Comparison of ENCODE assay signal across 8 mouse cellular contexts in genomic region chr2:29846061-29846853, GRCm38 (mm10). TPM values are rescaled to one million over a fixed set of nuclear protein-coding genes. Genes with fewer than 3 reads are reported as not detected.
DNase-seq lines count a peak whose midpoint lies in the region; ATAC-seq and TF ChIP-seq lines count a peak whose summit lies in the region.

No protein-coding gene starts in this region.

- H3K27me3 ChIP-seq in embryonic facial prominence, embryonic 13.5 days, result peaks cover 76% of the 10 kb centered on the region
- peaks cover 8% of the 10 kb centered on the region; the same call in 1 of the 2 replicates for H3K27me3 ChIP-seq in neural tube, embryonic 13.5 days

- peaks cover 35% of the 10 kb centered on the region for H3K36me3 ChIP-seq in embryonic facial prominence, embryonic 13.5 days
- H3K36me3 ChIP-seq in neural tube, embryonic 13.5 days, result peaks cover 18% of the 10 kb centered on the region; the same call in 1 of the 2 replicates

- peak overlapping the region; percentile 59 for H3K9ac ChIP-seq in embryonic facial prominence, embryonic 13.5 days
- peak overlapping the region; percentile 96 for H3K9ac ChIP-seq in neural tube, embryonic 13.5 days

- H3K4me3 ChIP-seq in left cerebral cortex, adult 2 months, result peak overlapping the region; percentile 34
- H3K4me3 ChIP-seq in embryonic facial prominence, embryonic 13.5 days, result peak overlapping the region; percentile 36
- H3K4me3 ChIP-seq in neural tube, embryonic 13.5 days, result peak overlapping the region; percentile 79

- H3K27ac ChIP-seq in left cerebral cortex, adult 2 months, result peak overlapping the region; percentile 75
- H3K27ac ChIP-seq in embryonic facial prominence, embryonic 13.5 days, result no peak overlapping the region
- H3K27ac ChIP-seq in neural tube, embryonic 13.5 days (replicated peaks), result peak overlapping the region; percentile 95

- intact Hi-C loops in left cerebral cortex, adult 2 months (cut with DNase I), result no loop called here

- peak overlapping the region; percentile 51 for H3K4me2 ChIP-seq in embryonic facial prominence, embryonic 13.5 days
- peak overlapping the region; percentile 63 for H3K4me2 ChIP-seq in neural tube, embryonic 13.5 days

- H3K9me3 ChIP-seq in embryonic facial prominence, embryonic 13.5 days, result no peaks in the 10 kb centered on the region
- H3K9me3 ChIP-seq in neural tube, embryonic 13.5 days, result no peaks in the 10 kb centered on the region

- 6% methylated on average over 46 of the region's 47 CpGs for WGBS in embryonic facial prominence, embryonic 13.5 days
- WGBS in neural tube, embryonic 13.5 days, result 5% methylated on average over 47 of the region's 47 CpGs

- ATAC-seq in embryonic facial prominence, embryonic 13.5 days (ENCODE audit: insufficient number of reproducible peaks, insufficient read depth, low FRiP score, low TSS enrichment, low read depth), result no peak
- ATAC-seq in neural tube, embryonic 13.5 days (ENCODE audit: low read depth), result peak; percentile 59

- TF ChIP-seq CTCF in left cerebral cortex, adult 2 months (IDR thresholded peaks at IDR 0.05), result no peak

- H3K4me1 ChIP-seq in embryonic facial prominence, embryonic 13.5 days, result peaks cover 21% of the 10 kb centered on the region
- peaks cover 87% of the 10 kb centered on the region for H3K4me1 ChIP-seq in neural tube, embryonic 13.5 days (replicated peaks)

- peak in 1 of 2 experiments; percentile 37 for DNase-seq in left cerebral cortex, adult 2 months (ENCODE audit: extremely low spot score in 1 of 2, low spot score in 2 of 2)
- no peak for DNase-seq in left cerebral cortex, adult 11 months (ENCODE audit: low spot score)
- DNase-seq in kidney, postnatal 14 days, result peak; percentile 28
- no peak for DNase-seq in frontal cortex, adult 2 months (ENCODE audit: extremely low spot score in 1 of 2, low spot score in 1 of 2)
- no peak for DNase-seq in lung, postnatal 14 days
- no peak for DNase-seq in urinary bladder, postnatal 36 days (ENCODE audit: low spot score in 2 of 2)

RNA-seq across cellular contexts. Expression of gene Cercam, which starts 22.7 kb away (rescaled TPM):
- 1 to 10 TPM; 5.9 to 8.6 TPM for total RNA-seq in left cerebral cortex, adult 2 months (2021)
- 29.6 and 29.7 TPM in 2 replicates for polyA plus RNA-seq in embryonic facial prominence, embryonic 13.5 days (2015; fragmentation: Nextera tagmentation; extraction: Ambion mirVana)
- polyA plus RNA-seq in neural tube, embryonic 13.5 days (2015; fragmentation: Nextera tagmentation; extraction: Ambion mirVana), result 24.8 and 25.5 TPM in 2 replicates
- 15.9 and 16.2 TPM in 2 replicates for polyA plus RNA-seq in frontal cortex, adult 2 months (2012; rRNA removed)

RNA-seq across cellular contexts. Expression of gene Urm1, which starts 26.4 kb away (rescaled TPM):
- total RNA-seq in left cerebral cortex, adult 2 months (2021), result 10 to 100 TPM; 48.4 to 50.0 TPM
- polyA plus RNA-seq in embryonic facial prominence, embryonic 13.5 days (2015; fragmentation: Nextera tagmentation; extraction: Ambion mirVana), result 23.4 and 26.3 TPM in 2 replicates
- 19.0 and 22.8 TPM in 2 replicates for polyA plus RNA-seq in neural tube, embryonic 13.5 days (2015; fragmentation: Nextera tagmentation; extraction: Ambion mirVana)
- 56.4 and 68.3 TPM in 2 replicates for polyA plus RNA-seq in frontal cortex, adult 2 months (2012; rRNA removed)

RNA-seq across cellular contexts. Expression of gene Odf2, which starts 42.8 kb away (rescaled TPM):
- total RNA-seq in left cerebral cortex, adult 2 months (2021), result 100 to 1,000 TPM in 1 of 2 experiments, 10 to 100 TPM in 1; 97.9 to 101 TPM
- polyA plus RNA-seq in embryonic facial prominence, embryonic 13.5 days (2015; fragmentation: Nextera tagmentation; extraction: Ambion mirVana), result 79.8 and 85.3 TPM in 2 replicates
- 65.6 and 68.1 TPM in 2 replicates for polyA plus RNA-seq in neural tube, embryonic 13.5 days (2015; fragmentation: Nextera tagmentation; extraction: Ambion mirVana)
- polyA plus RNA-seq in frontal cortex, adult 2 months (2012; rRNA removed), result 177 and 198 TPM in 2 replicates

RNA-seq across cellular contexts. Expression of gene Slc27a4, which starts 43.8 kb away (rescaled TPM):
- total RNA-seq in left cerebral cortex, adult 2 months (2021), result 10 to 100 TPM; 74.7 to 80.7 TPM
- polyA plus RNA-seq in embryonic facial prominence, embryonic 13.5 days (2015; fragmentation: Nextera tagmentation; extraction: Ambion mirVana), result 16.7 and 17.0 TPM in 2 replicates
- 34.6 and 35.5 TPM in 2 replicates for polyA plus RNA-seq in neural tube, embryonic 13.5 days (2015; fragmentation: Nextera tagmentation; extraction: Ambion mirVana)
- polyA plus RNA-seq in frontal cortex, adult 2 months (2012; rRNA removed), result 60.2 and 65.3 TPM in 2 replicates

RNA-seq across cellular contexts. Expression of gene Trub2, which starts 58.0 kb away (rescaled TPM):
- 10 to 100 TPM; 40.9 to 50.4 TPM for total RNA-seq in left cerebral cortex, adult 2 months (2021)
- 43.4 and 49.4 TPM in 2 replicates for polyA plus RNA-seq in embryonic facial prominence, embryonic 13.5 days (2015; fragmentation: Nextera tagmentation; extraction: Ambion mirVana)
- 32.0 and 37.7 TPM in 2 replicates for polyA plus RNA-seq in neural tube, embryonic 13.5 days (2015; fragmentation: Nextera tagmentation; extraction: Ambion mirVana)
- 37.5 and 40.1 TPM in 2 replicates for polyA plus RNA-seq in frontal cortex, adult 2 months (2012; rRNA removed)
